Mouse (Mus musculus): ENCODE measurements around the gene Calhm3. TPM values are rescaled to one million over a fixed set of nuclear protein-coding genes. Genes with fewer than 3 reads are reported as not detected.
"Not testable (repeated sequence)": the region's sequence is repeated elsewhere in the genome, so short reads cannot be mapped to it uniquely, and the experiment has no call there.

Gene Calhm3
- polyA plus RNA-seq, 1 experiment from 2014 or later = not detected

DNA sequence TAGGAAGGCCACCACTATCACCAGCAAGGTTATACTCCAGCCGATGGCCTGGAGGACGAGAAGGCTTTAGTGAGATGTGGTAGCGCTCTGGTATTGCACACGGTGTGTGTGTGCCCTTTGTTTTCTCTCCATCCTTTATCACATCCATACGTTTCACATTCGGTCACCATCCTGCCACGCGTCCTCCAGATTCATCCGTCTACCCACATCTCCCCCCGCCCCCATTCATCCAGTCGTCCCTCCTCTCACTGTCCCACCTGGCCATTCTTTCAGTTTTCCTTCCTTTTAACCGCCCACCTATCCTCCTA lies 5.5 kb downstream of the Calhm3 start:
- Histone ChIP-seq H3K9ac (ENCODE audit: low read length) (no peak overlapping the region), H3K9me3 (replicated peaks; ENCODE audit: control insufficient read depth, low read length) (no peaks in the 10 kb centered on the region), H3K27me3 (ENCODE audit: control insufficient read depth, insufficient read depth, low read length) (no peaks in the 10 kb centered on the region; the same call in 1 of the 2 replicates), H3K27ac (ENCODE audit: low read length) (no peak overlapping the region), H3K36me3 (ENCODE audit: control insufficient read depth, insufficient read depth, low read length) (no peaks in the 10 kb centered on the region), H3K4me1 (ENCODE audit: control insufficient read depth, insufficient read depth, low read length) (no peaks in the 10 kb centered on the region), H3K4me2 (ENCODE audit: low read depth, low read length) (peak overlapping the region; percentile 34; the same call in 1 of the 2 replicates), H3K4me3 (replicated peaks; ENCODE audit: low read length) (0 out of 2 replicates have a peak overlapping the region, but pooled peaks have one; percentile 27)
- WGBS = 63% methylated on average over 12 of the region's 12 CpGs
- ATAC-seq (ENCODE audit: insufficient read depth, low FRiP score) = no peak

DNA sequence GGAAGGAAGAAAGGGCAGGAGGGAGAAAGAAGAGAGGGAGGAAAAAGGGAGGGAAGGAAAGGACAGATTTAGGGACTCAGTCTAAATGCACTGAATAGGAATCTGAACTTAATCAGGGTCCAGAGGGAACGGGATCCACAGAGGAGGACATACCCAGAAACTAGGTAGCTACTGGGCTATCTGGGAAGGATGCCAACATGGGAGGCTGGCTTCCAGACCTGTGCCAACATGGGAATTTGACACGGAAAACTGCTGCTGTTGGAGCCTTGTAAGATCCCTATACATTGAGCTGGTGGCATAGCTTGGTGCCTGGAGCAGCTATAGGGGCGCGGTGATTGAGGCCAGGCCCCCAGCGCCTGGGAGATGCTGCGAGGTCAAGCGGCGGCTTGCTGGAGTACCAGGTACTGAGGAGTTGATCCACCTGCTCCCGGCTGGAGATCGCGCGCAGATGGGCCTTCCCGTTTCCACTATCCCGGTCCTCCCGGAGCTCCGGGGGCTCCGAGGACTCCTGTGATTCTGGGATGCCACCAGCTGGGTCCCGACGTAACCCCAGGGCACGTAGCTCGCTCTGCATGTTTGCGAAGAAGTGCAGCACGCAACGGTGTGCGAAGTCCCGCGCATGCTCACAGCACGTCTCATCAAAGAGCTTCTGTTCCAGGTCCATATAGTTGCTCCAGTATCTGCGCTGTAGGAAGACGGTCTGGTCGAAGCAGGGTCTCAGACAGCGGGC lies 6.1 kb downstream of the Calhm3 start:
- 16% methylated on average over 32 of the region's 32 CpGs for WGBS
- Histone ChIP-seq H3K9ac (ENCODE audit: low read length) (0 out of 2 replicates have a peak overlapping the region, but pooled peaks have one; percentile 36), H3K27ac (ENCODE audit: low read length) (no peak overlapping the region), H3K27me3 (ENCODE audit: control insufficient read depth, insufficient read depth, low read length) (no peaks in the 10 kb centered on the region; the same call in 1 of the 2 replicates), H3K9me3 (replicated peaks; ENCODE audit: control insufficient read depth, low read length) (no peaks in the 10 kb centered on the region), H3K4me2 (ENCODE audit: low read depth, low read length) (peak overlapping the region; percentile 34), H3K4me1 (ENCODE audit: control insufficient read depth, insufficient read depth, low read length) (no peaks in the 10 kb centered on the region), H3K36me3 (ENCODE audit: control insufficient read depth, insufficient read depth, low read length) (no peaks in the 10 kb centered on the region), H3K4me3 (replicated peaks; ENCODE audit: low read length) (peak overlapping the region; percentile 27; the same call in 1 of the 2 replicates)
- ATAC-seq (ENCODE audit: insufficient read depth, low FRiP score) = 0 out of 2 replicates have a peak, but pooled peaks have one; percentile 21

DNA sequence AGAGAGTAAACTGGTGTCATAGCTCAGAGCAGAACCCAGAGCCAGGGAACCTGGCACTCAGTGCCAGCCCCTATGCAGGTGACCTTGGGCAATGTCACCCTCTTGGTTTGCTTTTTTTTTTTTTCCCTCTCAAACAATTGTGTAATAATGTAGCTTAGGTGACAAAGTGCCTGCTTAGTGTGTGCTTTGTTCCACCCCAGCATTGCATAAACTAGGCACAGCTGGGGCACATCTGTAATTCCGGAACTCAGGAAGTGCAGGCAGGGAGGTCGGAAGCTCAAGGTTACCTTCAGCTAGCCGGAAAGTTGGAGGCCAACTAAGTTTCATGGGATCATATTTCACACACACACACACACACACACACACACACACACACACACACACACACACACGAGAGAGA lies 7.7 kb downstream of the Calhm3 start:
- Histone ChIP-seq H3K27me3 (ENCODE audit: control insufficient read depth, insufficient read depth, low read length) (no peaks in the 10 kb centered on the region; the same call in 1 of the 2 replicates), H3K4me3 (replicated peaks; ENCODE audit: low read length) (no peak overlapping the region), H3K9ac (ENCODE audit: low read length) (no peak overlapping the region), H3K4me2 (ENCODE audit: low read depth, low read length) (no peak overlapping the region), H3K9me3 (replicated peaks; ENCODE audit: control insufficient read depth, low read length) (no peaks in the 10 kb centered on the region), H3K36me3 (ENCODE audit: control insufficient read depth, insufficient read depth, low read length) (no peaks in the 10 kb centered on the region), H3K27ac (ENCODE audit: low read length) (no peak overlapping the region), H3K4me1 (ENCODE audit: control insufficient read depth, insufficient read depth, low read length) (no peaks in the 10 kb centered on the region)
- ATAC-seq (ENCODE audit: insufficient read depth, low FRiP score) = no peak
- 24% methylated on average over 4 of the region's 4 CpGs for WGBS

DNA sequence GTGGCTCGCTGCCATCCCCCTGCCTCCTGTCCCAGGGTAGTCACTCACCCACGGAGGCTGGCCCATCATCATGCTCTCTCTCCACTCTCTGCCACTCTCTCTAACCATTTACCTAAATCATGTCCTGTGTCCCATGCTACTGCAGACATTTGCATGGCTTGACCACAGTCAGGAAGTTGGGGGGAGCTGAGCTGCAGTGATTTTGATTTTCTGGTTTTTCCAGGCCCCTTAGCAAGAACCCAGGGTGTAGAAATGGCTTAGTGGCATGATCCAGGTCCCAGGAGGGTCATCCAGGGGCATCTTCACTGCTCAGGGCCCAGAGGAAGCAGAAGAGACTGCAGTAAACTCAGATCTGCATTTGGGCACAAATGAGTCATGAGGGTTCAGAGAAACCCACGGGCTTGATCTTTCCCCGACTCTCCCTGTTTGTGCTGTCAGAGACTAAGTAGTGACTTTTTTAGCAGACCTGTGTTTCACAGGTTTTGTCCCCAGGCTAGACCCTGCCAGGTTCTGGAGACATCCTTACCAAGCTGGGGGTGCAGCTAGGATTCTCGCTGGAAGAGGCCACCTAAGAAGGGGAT lies 9.2 kb downstream of the Calhm3 start:
- Histone ChIP-seq H3K9me3 (replicated peaks; ENCODE audit: control insufficient read depth, low read length) (no peaks in the 10 kb centered on the region), H3K36me3 (ENCODE audit: control insufficient read depth, insufficient read depth, low read length) (no peaks in the 10 kb centered on the region), H3K9ac (ENCODE audit: low read length) (no peak overlapping the region; the same call in 1 of the 2 replicates), H3K4me3 (replicated peaks; ENCODE audit: low read length) (no peak overlapping the region), H3K4me2 (ENCODE audit: low read depth, low read length) (no peak overlapping the region), H3K4me1 (ENCODE audit: control insufficient read depth, insufficient read depth, low read length) (no peaks in the 10 kb centered on the region), H3K27me3 (ENCODE audit: control insufficient read depth, insufficient read depth, low read length) (no peaks in the 10 kb centered on the region; the same call in 1 of the 2 replicates), H3K27ac (ENCODE audit: low read length) (no peak overlapping the region)
- ATAC-seq (ENCODE audit: insufficient read depth, low FRiP score) = no peak
- WGBS = 62% methylated on average over 5 of the region's 5 CpGs

DNA sequence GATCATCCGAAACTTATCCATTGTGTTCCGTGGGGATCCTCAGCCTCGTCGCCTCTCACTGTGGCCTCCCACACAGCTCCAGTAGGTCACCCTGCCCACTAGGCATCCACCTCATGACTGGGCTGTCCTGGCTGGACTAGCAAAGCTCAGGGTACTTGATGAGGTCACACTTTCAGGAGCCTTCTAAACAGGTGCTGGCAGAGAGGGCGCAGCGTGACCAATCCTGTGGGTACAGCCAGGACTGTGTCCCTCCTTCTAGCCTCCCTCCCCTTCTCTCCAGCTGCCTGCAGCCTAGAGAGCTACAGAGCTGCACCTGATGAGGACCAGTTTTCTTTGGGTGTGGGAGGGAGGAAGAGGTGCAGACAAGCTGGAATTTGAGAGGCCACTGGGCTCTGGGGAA lies 13.4 kb downstream of the Calhm3 start, which contains the start of gene Calhm1:
Gene Calhm1, minus strand, starts transcription at position 101 of the 400 bp plus-strand sequence.
- no peak within 1 kb of the TSS for H3K4me2 ChIP-seq (ENCODE audit: low read depth, low read length)
- no peak within 1 kb of the TSS for H3K27ac ChIP-seq (ENCODE audit: low read length)
- no peak within 1 kb of the TSS for H3K4me3 ChIP-seq (replicated peaks; ENCODE audit: low read length)
- H3K9ac ChIP-seq (ENCODE audit: low read length) = no peak within 1 kb of the TSS
- H3K9me3 ChIP-seq (replicated peaks; ENCODE audit: control insufficient read depth, low read length) = no peaks in the 10 kb centered on the region
- WGBS = 94% methylated on average over 6 of the region's 6 CpGs
- H3K36me3 ChIP-seq (ENCODE audit: control insufficient read depth, insufficient read depth, low read length) = no peaks in the 10 kb centered on the region
- ATAC-seq (ENCODE audit: insufficient read depth, low FRiP score) = no peak
- H3K4me1 ChIP-seq (ENCODE audit: control insufficient read depth, insufficient read depth, low read length) = no peaks in the 10 kb centered on the region
- no peaks in the 10 kb centered on the region for H3K27me3 ChIP-seq (ENCODE audit: control insufficient read depth, insufficient read depth, low read length)

DNA sequence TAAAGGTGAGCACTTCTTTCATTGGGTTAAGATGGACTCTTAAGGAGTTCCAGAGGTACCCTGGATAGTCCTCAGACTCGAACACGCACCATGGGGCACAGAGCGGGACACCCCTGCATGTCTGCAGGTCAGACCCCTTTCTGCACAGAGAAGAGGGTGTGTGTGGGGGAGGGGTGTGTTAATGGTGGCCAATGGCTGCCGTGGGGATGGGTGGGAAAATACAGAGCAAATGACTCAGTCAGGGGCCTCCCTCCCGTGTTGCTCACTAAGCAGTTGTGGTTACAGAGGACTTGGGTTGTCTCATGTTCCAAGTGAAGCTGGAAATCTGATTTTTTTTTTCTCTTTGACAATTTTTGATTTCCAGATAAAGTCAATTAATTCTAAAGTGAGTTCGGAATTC lies 15.1 kb downstream of the Calhm3 start:
- Histone ChIP-seq H3K36me3 (ENCODE audit: control insufficient read depth, insufficient read depth, low read length) (no peaks in the 10 kb centered on the region), H3K4me3 (replicated peaks; ENCODE audit: low read length) (no peak overlapping the region), H3K4me1 (ENCODE audit: control insufficient read depth, insufficient read depth, low read length) (peaks cover 4% of the 10 kb centered on the region), H3K9me3 (replicated peaks; ENCODE audit: control insufficient read depth, low read length) (no peaks in the 10 kb centered on the region), H3K27me3 (ENCODE audit: control insufficient read depth, insufficient read depth, low read length) (no peaks in the 10 kb centered on the region), H3K27ac (ENCODE audit: low read length) (no peak overlapping the region), H3K9ac (ENCODE audit: low read length) (no peak overlapping the region), H3K4me2 (ENCODE audit: low read depth, low read length) (no peak overlapping the region)
- 77% methylated on average over 6 of the region's 6 CpGs for WGBS
- ATAC-seq (ENCODE audit: insufficient read depth, low FRiP score) = no peak

DNA sequence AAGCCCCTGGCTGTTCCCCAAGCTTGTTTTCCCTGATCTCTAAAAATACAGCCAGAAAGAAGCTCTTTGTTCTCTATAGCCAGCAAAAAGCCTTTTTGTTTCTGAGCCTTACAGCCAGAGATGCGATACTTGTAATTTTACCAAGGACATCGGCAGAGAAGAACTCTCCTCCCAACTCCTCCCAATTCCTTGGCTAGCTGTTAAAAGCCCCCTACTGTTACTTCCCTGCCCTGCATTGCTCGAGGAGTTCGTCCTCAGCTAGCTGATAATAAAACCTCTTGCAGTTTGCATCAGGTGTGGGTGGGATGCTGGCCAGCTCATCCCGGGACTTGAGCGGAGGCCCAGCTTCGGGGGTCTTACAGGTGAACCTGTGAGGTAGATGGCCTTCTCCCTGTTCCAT lies 18.0 kb downstream of the Calhm3 start:
- ATAC-seq (ENCODE audit: insufficient read depth, low FRiP score); H3K36me3 ChIP-seq (ENCODE audit: control insufficient read depth, insufficient read depth, low read length); H3K27ac ChIP-seq (ENCODE audit: low read length); H3K4me2 ChIP-seq (ENCODE audit: low read depth, low read length); H3K4me3 ChIP-seq (replicated peaks; ENCODE audit: low read length); H3K27me3 ChIP-seq (ENCODE audit: control insufficient read depth, insufficient read depth, low read length); H3K9me3 ChIP-seq (replicated peaks; ENCODE audit: control insufficient read depth, low read length); H3K9ac ChIP-seq (ENCODE audit: low read length): not testable (repeated sequence)
- 26% methylated on average over 7 of the region's 7 CpGs for WGBS
- peaks cover 12% of the 10 kb centered on the region for H3K4me1 ChIP-seq (ENCODE audit: control insufficient read depth, insufficient read depth, low read length)

DNA sequence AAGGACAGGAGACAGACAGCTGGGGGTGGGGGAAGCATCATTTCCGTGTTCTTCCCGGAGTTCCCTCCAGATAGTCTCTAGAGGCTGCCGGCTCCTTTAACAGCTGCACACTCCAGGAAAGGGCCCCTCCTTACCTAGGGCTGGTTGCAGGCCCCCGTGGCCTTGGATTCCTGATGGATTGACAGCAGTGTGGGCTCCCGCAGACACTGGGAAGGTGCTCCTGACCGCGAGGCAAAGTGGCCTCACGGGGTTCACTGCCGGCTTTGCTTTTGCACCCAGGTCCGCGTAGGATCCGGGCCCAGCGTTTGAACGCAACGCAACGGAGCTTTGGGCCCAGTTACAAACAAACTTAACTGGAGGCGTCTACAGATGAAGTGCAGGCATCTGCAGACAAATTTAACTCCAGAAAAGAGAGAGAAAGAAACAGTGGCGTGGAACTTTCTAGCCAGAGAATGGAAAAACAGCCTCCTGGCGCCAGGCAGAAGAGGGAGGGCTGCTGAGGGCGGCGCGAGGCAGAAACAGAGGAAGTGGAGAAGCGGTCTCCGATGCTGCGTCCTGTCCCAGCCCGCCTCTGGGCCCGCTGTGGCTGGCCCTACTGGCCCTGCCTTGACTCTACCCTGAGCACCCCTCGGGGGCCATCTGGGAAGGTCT lies 19.7 kb downstream of the Calhm3 start, which contains the start of gene Calhm2:
Gene Calhm2, minus strand, starts transcription at position 524 of the 651 bp plus-strand sequence.
- WGBS = 3% methylated on average over 28 of the region's 28 CpGs

More for the DNA sequence above, 19.7 kb downstream of the Calhm3 start, which contains the start of gene Calhm2:
- Histone ChIP-seq H3K4me2 (ENCODE audit: low read depth, low read length) (peak within 1 kb of the TSS; percentile 63), H3K4me1 (ENCODE audit: control insufficient read depth, insufficient read depth, low read length) (peaks cover 12% of the 10 kb centered on the region), H3K36me3 (ENCODE audit: control insufficient read depth, insufficient read depth, low read length) (peaks cover 4% of the 10 kb centered on the region; the same call in 1 of the 2 replicates), H3K27me3 (ENCODE audit: control insufficient read depth, insufficient read depth, low read length) (no peaks in the 10 kb centered on the region), H3K9me3 (replicated peaks; ENCODE audit: control insufficient read depth, low read length) (no peaks in the 10 kb centered on the region), H3K27ac (ENCODE audit: low read length) (peak within 1 kb of the TSS; percentile 92), H3K9ac (ENCODE audit: low read length) (peak within 1 kb of the TSS; percentile 87), H3K4me3 (replicated peaks; ENCODE audit: low read length) (peak within 1 kb of the TSS; percentile 60)
- ATAC-seq (ENCODE audit: insufficient read depth, low FRiP score) = peak; percentile 79

All from stomach, embryonic 16.5 days (tissue).